Mouse (Mus musculus) spleen, postnatal 36 days (tissue): ENCODE data around the gene Glis1.

ENCODE experiments used
- DNase-seq, 2 experiments: peaks; one replicate each; pipeline ENCODE4 v3.0.0; 2022; ENCODE audit warnings: low spot score in 2 of 2, mixed read lengths in 1 of 2

Gene Glis1

GRCm38 (mm10) chr4:107684130-107684529 is 249.7 kb downstream of the Glis1 start, which contains the start of gene Dmrtb1:
Gene Dmrtb1 (minus strand): TSS chr4:107684230.
- DNase-seq, result no peak
